Mouse (Mus musculus) CD4-positive helper T cell, adult 2 months (primary cell): ENCODE data around the gene Nodal.

ENCODE experiments used
- DNase-seq: peaks from one replicate; pipeline ENCODE4 v3.0.0-alpha.2; 2012; ENCODE audit warnings: low read depth, missing footprints, low spot score

Nodal gene

DNA sequence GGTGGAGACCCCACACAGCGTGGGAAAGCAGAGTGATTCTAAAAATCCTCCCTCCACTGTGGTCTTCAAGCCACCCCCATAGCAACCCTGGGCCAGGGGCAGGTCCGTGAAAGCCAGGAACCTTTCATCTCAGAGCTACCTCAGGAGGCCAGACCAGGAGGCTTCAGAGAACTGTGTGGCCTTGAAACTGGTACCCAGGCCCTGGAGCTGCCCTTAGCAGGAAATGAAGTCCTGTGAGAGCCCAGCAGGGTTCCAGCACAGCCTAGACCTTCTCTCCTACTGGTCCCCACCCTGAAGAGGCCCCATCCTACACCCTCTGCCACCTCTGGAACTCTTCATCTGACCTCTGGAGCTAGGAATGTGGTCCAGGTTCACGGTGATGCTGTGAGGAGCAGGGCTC is 19.6 kb upstream of the Nodal start:
- no peak for DNase-seq

- DNase-seq, result peak; percentile 65
These were observed 18.5 kb upstream of the Nodal start for GRCm38 (mm10) chr10:61399156-61399734.

GRCm38 (mm10) chr10:61400407-61400806 is 17.4 kb upstream of the Nodal start:
- DNase-seq, result no peak

GRCm38 (mm10) chr10:61402480-61402879 is 15.3 kb upstream of the Nodal start:
- DNase-seq, result peak; percentile 18

DNA sequence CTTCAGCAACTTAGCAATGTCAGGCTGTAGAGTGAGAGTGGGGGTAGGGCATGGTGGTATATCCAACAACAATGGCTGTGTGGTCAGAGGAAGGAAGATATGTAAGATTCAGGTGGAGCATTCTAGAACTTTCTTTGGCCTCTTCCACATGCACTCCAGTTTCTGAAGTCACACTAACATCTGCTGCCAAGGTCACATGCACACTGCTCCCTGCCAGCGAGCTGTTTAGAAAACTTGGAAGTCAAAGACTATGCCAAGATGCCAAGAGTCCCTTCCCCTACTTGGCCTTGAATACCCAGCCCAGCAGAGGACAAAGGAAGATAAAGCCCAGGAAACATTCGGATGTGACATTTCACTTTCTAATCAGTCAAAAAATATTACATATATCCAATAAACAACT is 14.9 kb upstream of the Nodal start:
- DNase-seq, result no peak

DNA sequence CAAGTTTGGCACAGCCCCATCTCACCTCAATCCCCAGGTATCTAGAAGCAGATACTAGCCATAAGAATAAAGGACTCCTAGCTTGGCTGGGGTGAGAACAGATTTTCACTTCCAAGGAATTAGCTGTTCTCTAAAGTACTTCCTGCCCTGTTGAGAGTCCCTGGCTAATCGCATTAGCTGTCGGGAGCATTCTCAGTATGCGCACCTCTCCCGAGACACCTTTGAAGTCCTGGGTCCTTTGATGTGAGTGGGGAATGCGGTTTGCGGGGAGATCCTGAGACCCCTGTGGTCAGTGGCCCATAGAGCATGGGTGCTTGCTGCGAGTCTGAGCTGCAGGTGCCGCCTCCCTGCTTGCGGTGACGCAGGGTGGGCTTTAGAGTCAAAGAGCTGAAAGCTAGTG is 11.8 kb upstream of the Nodal start:
- DNase-seq, result no peak

GRCm38 (mm10) chr10:61409776-61410175 is 8.0 kb upstream of the Nodal start:
- DNase-seq, result no peak

DNA sequence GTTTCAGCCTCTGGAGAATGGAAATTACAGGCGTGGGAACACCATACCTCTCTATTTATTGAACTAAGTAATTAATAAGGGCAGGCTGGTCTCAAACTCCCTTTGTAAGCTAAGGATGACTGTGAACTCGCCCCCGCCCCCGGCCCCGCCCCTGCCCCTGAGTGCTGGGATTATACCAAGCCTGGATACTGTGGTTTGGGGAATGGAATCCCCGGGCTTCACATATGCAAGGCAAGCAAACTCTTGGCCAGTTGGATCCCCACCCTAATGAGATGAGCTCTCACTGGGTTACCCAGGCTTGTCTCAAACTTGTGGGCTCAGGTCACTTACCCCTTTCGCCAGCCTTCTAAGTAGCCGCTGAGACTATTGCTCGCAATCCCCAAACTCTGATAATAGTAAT is 7.6 kb upstream of the Nodal start:
- DNase-seq, result no peak

DNA sequence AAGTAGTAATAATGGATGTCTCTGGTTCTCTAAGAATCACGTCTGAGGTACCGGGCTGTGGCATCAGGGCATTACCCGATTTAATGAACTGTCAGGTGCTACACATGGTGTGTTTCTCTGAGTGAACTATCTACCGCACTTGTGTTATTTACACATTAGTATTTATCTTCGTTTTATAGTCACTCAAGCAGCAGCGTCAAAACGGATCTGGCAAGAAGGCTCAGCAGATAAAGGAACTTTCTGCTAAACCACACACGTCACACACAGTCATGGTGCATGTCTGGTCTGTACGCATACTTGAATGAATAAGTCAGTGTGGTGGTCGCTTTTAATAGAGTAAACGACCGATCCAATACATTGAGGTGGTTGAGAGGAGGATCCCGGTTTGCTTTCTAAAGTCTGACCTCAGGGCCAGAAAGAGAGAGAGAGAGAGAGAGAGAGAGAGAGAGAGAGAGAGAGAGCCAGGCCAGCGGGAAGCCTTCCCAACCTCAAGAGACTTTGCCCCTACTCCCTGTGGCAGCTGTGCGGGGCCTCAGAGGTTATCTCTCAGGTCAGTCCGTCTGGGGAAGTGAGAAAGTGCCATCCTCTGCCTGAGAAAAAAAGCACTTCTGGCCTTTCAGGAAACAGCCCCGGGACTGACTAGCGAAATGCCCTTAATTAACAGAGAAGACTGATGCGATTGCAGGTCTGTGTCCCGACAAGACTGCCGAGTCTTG is 4.7 kb upstream of the Nodal start:
- DNase-seq, result no peak

DNA sequence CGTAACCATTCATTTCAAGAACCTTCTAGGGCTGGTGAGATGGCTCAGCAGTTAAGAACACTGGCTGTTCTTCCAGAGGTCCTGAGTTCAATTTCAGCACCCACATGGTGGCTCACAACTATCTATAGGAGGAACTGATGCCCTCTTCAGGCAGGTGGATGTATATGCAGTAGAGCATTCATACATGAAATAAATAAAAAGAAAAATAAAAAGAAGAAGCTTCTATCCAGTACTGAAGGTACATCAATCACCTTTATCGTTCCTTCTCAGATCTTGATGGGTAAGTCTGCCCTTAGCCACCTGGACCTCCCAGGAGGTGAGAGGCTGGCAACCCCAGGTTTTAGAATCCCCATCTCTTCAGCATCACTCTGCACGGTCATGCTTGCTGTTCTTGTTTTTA is 2.5 kb upstream of the Nodal start:
- DNase-seq, result no peak

- no peak for DNase-seq
These were observed 1.9 kb upstream of the Nodal start for GRCm38 (mm10) chr10:61415890-61416289.

GRCm38 (mm10) chr10:61416561-61416960 is 1.2 kb upstream of the Nodal start:
- DNase-seq, result no peak

- DNase-seq, result no peak
These were observed 726 bp upstream of the Nodal start for GRCm38 (mm10) chr10:61417046-61417445.

- peak; percentile 10 for DNase-seq
These were observed 544 bp downstream of the Nodal start for GRCm38 (mm10) chr10:61418131-61418900.

DNA sequence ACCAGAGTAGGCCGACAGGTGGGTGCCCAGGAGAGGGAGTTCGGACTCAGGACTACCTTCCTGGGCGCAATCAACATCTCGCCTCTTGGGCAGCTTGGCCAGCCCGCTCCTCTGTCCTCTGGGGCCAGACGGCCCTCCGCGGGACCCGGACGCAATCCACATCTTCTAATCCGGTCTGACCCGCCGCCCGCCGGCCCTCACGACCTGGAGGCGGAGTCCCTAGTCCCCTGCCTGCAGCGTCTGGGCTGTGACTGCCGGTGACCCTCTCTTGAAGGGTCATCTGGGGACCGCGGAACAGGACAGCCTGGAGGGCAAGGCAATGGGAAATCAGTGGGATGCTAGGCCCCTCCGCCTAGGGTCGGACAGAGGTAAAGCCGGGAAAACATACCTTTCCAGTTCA is 1.4 kb downstream of the Nodal start:
- no peak for DNase-seq

DNA sequence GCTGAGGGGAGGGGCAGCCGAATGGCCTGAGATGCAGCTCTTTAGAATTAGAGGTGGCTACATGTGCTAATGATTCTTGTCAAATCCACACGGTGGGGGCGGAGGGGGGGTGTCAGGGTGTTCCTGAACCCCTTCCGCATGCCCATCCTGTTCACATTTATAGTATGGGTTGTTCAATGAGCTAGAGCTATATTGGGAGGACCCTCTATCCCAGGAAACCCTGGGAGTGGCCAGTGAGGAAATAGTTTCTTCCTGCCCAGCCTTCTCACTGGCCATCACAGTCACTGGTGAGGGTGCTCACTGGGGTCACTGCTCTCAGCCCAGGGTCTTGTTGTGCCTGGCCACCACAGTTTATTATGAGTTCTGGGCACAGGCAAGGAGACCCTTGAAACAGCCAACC is 2.2 kb downstream of the Nodal start:
- DNase-seq, result no peak

GRCm38 (mm10) chr10:61422861-61423260 is 5.1 kb downstream of the Nodal start:
- DNase-seq, result no peak

GRCm38 (mm10) chr10:61423289-61423688 is 5.5 kb downstream of the Nodal start:
- DNase-seq, result no peak

DNA sequence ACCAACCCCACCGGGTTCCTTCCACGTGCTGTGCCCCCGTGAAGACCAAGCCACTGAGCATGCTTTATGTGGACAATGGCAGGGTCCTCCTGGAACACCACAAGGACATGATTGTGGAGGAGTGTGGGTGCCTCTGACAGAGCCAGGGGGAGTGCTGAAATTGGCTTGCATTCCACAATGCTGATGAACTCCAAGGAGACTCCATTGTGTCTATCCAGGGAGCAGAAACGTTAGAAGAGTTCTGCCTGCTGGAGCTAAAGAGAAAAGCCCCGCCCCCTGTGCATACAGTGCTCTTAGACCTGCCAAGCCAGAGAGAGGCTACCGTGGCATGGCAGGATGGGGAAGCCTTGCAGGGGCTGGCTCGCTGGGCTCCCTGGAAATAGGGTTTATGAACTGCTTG is 6.7 kb downstream of the Nodal start:
- DNase-seq, result no peak

GRCm38 (mm10) chr10:61425047-61425446 is 7.3 kb downstream of the Nodal start:
- DNase-seq, result no peak

- no peak for DNase-seq
These were observed 8.5 kb downstream of the Nodal start for GRCm38 (mm10) chr10:61426251-61426757.

DNA sequence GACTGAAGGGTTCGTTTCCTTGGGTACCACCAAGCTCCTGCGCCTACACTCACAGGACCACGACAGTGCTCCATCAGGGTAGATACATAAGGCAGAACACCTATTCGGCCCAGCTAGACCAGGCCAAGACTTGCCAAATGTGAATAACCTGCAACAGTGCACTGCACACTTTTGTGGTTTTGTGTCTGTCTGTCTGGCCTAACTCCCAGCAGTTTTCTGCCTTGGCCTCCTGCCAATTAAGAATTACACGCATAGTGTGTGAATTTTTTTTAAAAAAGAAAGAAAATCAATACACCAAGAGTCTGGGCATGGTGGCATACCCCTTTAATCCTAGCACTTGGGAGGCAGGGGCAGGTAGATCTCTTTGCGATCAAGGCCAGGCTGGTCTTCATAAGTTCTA is 10.2 kb downstream of the Nodal start:
- no peak for DNase-seq

DNA sequence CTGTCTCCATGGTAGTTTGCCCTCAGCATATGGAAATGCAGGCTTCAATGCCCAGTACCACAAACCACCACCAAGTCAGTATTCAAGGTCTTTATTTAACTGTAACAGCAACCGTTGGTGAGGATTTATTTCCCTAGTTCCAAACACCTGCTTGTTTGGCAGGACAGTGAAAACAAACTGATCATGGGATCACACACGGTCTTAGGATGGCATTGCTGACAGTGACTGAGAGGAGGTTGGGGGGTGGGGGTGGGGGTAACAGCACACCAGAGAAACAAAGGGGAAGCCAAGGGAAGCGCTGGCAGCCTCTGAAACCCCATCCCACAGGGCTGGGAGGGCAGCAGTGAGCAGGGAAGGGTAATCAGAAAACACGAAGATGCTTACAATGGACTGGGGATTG is 10.6 kb downstream of the Nodal start:
- DNase-seq, result no peak
